Mouse (Mus musculus): Measurements from ENCODE around the gene Pycard.
A peak's percentile ranks its signal among the peaks of the same experiment; 100 is the strongest.
"Not testable (repeated sequence)": the region's sequence is repeated elsewhere in the genome, so short reads cannot be mapped to it uniquely, and the experiment has no call there.

Gene Pycard

GRCm38 (mm10) chr7:128003098-128003497 lies 9.4 kb upstream of the Pycard start:
- DNase-seq = no peak

- peak; percentile 38 for DNase-seq
These were observed 6.6 kb upstream of the Pycard start for GRCm38 (mm10) chr7:128000068-128000950.

- DNase-seq = no peak
These were observed 5.8 kb upstream of the Pycard start for GRCm38 (mm10) chr7:127999436-127999835.

GRCm38 (mm10) chr7:127992488-127993340 lies 953 bp downstream of the Pycard start:
- DNase-seq = no peak

GRCm38 (mm10) chr7:127991643-127992487 lies 1.8 kb downstream of the Pycard start:
- DNase-seq = peak; percentile 86

- no peak for DNase-seq
These were observed 4.8 kb downstream of the Pycard start for GRCm38 (mm10) chr7:127988904-127989303.

- no peak for DNase-seq
These were observed 13.1 kb downstream of the Pycard start for GRCm38 (mm10) chr7:127980606-127981005.

GRCm38 (mm10) chr7:127978856-127979255 lies 14.8 kb downstream of the Pycard start:
- no peak for DNase-seq

- DNase-seq = no peak
These were observed 19.2 kb downstream of the Pycard start for GRCm38 (mm10) chr7:127974413-127974930.

- peak; percentile 87 for DNase-seq
These were observed 25.5 kb downstream of the Pycard start for GRCm38 (mm10) chr7:127967922-127968828.

GRCm38 (mm10) chr7:127967004-127967921 lies 26.4 kb downstream of the Pycard start, which contains the start of gene Fus:
Gene Fus (plus strand): TSS chr7:127967457.
- peak; percentile 95 for DNase-seq

GRCm38 (mm10) chr7:127966371-127966918 lies 27.2 kb downstream of the Pycard start:
- DNase-seq = no peak

GRCm38 (mm10) chr7:127959364-127959763 lies 34.3 kb downstream of the Pycard start:
- DNase-seq = no peak

- DNase-seq = no peak
These were observed 40.6 kb downstream of the Pycard start for GRCm38 (mm10) chr7:127952864-127953581.

GRCm38 (mm10) chr7:127946470-127947023 lies 47.1 kb downstream of the Pycard start, which contains the start of gene Prss36:
Gene Prss36 (minus strand): TSS chr7:127946725.
- DNase-seq = no peak

- peak; percentile 49 for DNase-seq
These were observed 49.1 kb downstream of the Pycard start for GRCm38 (mm10) chr7:127944614-127945013.

GRCm38 (mm10) chr7:127942097-127942496 lies 51.6 kb downstream of the Pycard start:
- DNase-seq = not testable (repeated sequence)

All from lung, postnatal 10 days (tissue).